Mouse (Mus musculus) gastrocnemius, adult 8-10 months (tissue): ENCODE measurements around the gene Ankrd13a. TPM values are rescaled to one million over a fixed set of nuclear protein-coding genes. Genes with fewer than 3 reads are reported as not detected.

Experiments used
- DNase-seq, 2 experiments: peaks; one replicate each; pipeline ENCODE4 v3.0.0; 2022; ENCODE audit warnings: low spot score in 2 of 2
- total RNA-seq, 4 experiments: library from RNA; stranded (reverse); gene quantifications; 2 replicates each; pipeline ENCODE4 v1.2.4; 2022

Gene Ankrd13a
- 10 to 100 TPM; 12.8 to 15.7 (median 14.4) TPM for total RNA-seq

- DNase-seq, result peak; percentile 83 to 87
Observed at GRCm38 (mm10) chr5:114774403-114775051, at the start of gene Ankrd13a. TSS of gene Ankrd13a (plus strand) at chr5:114774677.

- peak; percentile 24 to 38 for DNase-seq
Observed at GRCm38 (mm10) chr5:114728160-114728559, 46.3 kb upstream of the Ankrd13a start.

- DNase-seq, result no peak
Observed at GRCm38 (mm10) chr5:114730129-114730528, 44.3 kb upstream of the Ankrd13a start.

- DNase-seq, result no peak
Observed at GRCm38 (mm10) chr5:114731498-114731897, 43.0 kb upstream of the Ankrd13a start.

GRCm38 (mm10) chr5:114731969-114732368 lies 42.5 kb upstream of the Ankrd13a start:
- no peak for DNase-seq

GRCm38 (mm10) chr5:114733606-114734005 lies 40.9 kb upstream of the Ankrd13a start:
- DNase-seq, result no peak

- DNase-seq, result no peak
Observed at GRCm38 (mm10) chr5:114737090-114737887, 37.2 kb upstream of the Ankrd13a start.

- peak; percentile 28 to 43 for DNase-seq
Observed at GRCm38 (mm10) chr5:114738707-114739241, 35.7 kb upstream of the Ankrd13a start.

GRCm38 (mm10) chr5:114740595-114740994 lies 33.9 kb upstream of the Ankrd13a start:
- peak; percentile 39 to 53 for DNase-seq

- DNase-seq, result no peak
Observed at GRCm38 (mm10) chr5:114742572-114742971, 31.9 kb upstream of the Ankrd13a start.

- no peak for DNase-seq
Observed at GRCm38 (mm10) chr5:114742998-114743696, 31.3 kb upstream of the Ankrd13a start.

- DNase-seq, result no peak
Observed at GRCm38 (mm10) chr5:114743697-114744090, 30.8 kb upstream of the Ankrd13a start.

- DNase-seq, result no peak
Observed at GRCm38 (mm10) chr5:114745581-114745980, 28.9 kb upstream of the Ankrd13a start.

- DNase-seq, result no peak
Observed at GRCm38 (mm10) chr5:114746886-114747285, 27.6 kb upstream of the Ankrd13a start.

- no peak for DNase-seq
Observed at GRCm38 (mm10) chr5:114747521-114747920, 27.0 kb upstream of the Ankrd13a start.

GRCm38 (mm10) chr5:114750325-114750724 lies 24.2 kb upstream of the Ankrd13a start:
- no peak for DNase-seq

- DNase-seq, result no peak
Observed at GRCm38 (mm10) chr5:114752397-114752796, 22.1 kb upstream of the Ankrd13a start.

- no peak for DNase-seq
Observed at GRCm38 (mm10) chr5:114753384-114753783, 21.1 kb upstream of the Ankrd13a start.

GRCm38 (mm10) chr5:114759536-114760090 lies 14.9 kb upstream of the Ankrd13a start:
- DNase-seq, result no peak

- DNase-seq, result no peak
Observed at GRCm38 (mm10) chr5:114761980-114762379, 12.5 kb upstream of the Ankrd13a start.
